In genomic region chr4:43382155-43383020, GRCm38 (mm10) we compare ENCODE assay signal across 8 mouse cellular contexts. TPM values are rescaled to one million over a fixed set of nuclear protein-coding genes. Genes with fewer than 3 reads are reported as not detected.
A peak's percentile ranks its signal among the peaks of the same experiment; 100 is the strongest.
DNase-seq lines count a peak whose midpoint lies in the region; ATAC-seq and TF ChIP-seq lines count a peak whose summit lies in the region.

No protein-coding gene starts in this region.

- peak overlapping the region; percentile 84 for H3K4me2 ChIP-seq in heart, postnatal 0 days (ENCODE audit: low read depth, low read length)

- peak overlapping the region; percentile 99 for H3K9ac ChIP-seq in heart, adult 2 months (ENCODE audit: low read depth, low read length)
- H3K9ac ChIP-seq in MEL (ENCODE audit: control insufficient read depth, low read depth, low read length, poor library complexity, severe bottlenecking) = peak overlapping the region; percentile 56
- peak overlapping the region; percentile 95 for H3K9ac ChIP-seq in heart, postnatal 0 days (replicated peaks; ENCODE audit: low read depth, low read length)

- TF ChIP-seq POLR2A in heart, adult 2 months (IDR thresholded peaks at IDR 0.05; ENCODE audit: insufficient read depth, low read depth, low read length) = no peak
- TF ChIP-seq POLR2A in MEL (IDR thresholded peaks at IDR 0.05; ENCODE audit: control insufficient read depth in 1 of 2, insufficient read depth in 1 of 2, low read depth in 1 of 2, low read length in 2 of 2, poor library complexity in 1 of 2) = no peak

- H3K4me1 ChIP-seq in heart, adult 2 months (ENCODE audit: control insufficient read depth, insufficient read depth, low read length) = peaks cover 15% of the 10 kb centered on the region
- peaks cover 6 to 17% of the 10 kb centered on the region in 2 experiments for H3K4me1 ChIP-seq in MEL (ENCODE audit: control insufficient read depth in 1 of 2, insufficient read depth in 2 of 2, low read length in 2 of 2)
- H3K4me1 ChIP-seq in heart, postnatal 0 days (ENCODE audit: control insufficient read depth, insufficient read depth) = peaks cover 7% of the 10 kb centered on the region
- peaks cover 25% of the 10 kb centered on the region for H3K4me1 ChIP-seq in midbrain, embryonic 10.5 days

- TF ChIP-seq CTCF in heart, adult 2 months (IDR thresholded peaks at IDR 0.05) = no peak
- TF ChIP-seq CTCF in MEL (IDR thresholded peaks at IDR 0.05 in 2 of 3, conservative IDR thresholded peaks at IDR 0.05 in 1 of 3; ENCODE audit: control insufficient read depth in 1 of 3, insufficient read depth in 1 of 3, low read depth in 2 of 3, low read length in 3 of 3, poor library complexity in 1 of 3, severe bottlenecking in 1 of 3) = no peak
- TF ChIP-seq CTCF in heart, postnatal 0 days (IDR thresholded peaks at IDR 0.05; ENCODE audit: low read depth) = no peak

- 0 out of 2 replicates have a peak, but pooled peaks have one; percentile 21 for TF ChIP-seq EP300 in heart, adult 2 months (IDR thresholded peaks at IDR 0.05; ENCODE audit: insufficient read depth, low read depth, low read length)
- TF ChIP-seq EP300 in MEL (IDR thresholded peaks at IDR 0.05; ENCODE audit: low read depth in 1 of 2, low read length in 2 of 2) = no peak
- no peak for TF ChIP-seq EP300 in heart, postnatal 0 days (IDR thresholded peaks at IDR 0.05; ENCODE audit: low read depth)

- 2% methylated on average over 31 of the region's 33 CpGs for WGBS in heart, adult 2 months
- 6% methylated on average over 22 of the region's 33 CpGs for WGBS in heart, postnatal 0 days
- 9% methylated on average over 32 of the region's 33 CpGs for WGBS in midbrain, embryonic 10.5 days

- no peaks in the 10 kb centered on the region for H3K27me3 ChIP-seq in heart, adult 2 months (ENCODE audit: control insufficient read depth, insufficient read depth, low read length)
- H3K27me3 ChIP-seq in MEL (ENCODE audit: control insufficient read depth in 1 of 2, insufficient read depth in 2 of 2, low read length in 2 of 2) = no peaks in the 10 kb centered on the region
- no peaks in the 10 kb centered on the region for H3K27me3 ChIP-seq in heart, postnatal 0 days (ENCODE audit: control insufficient read depth, insufficient read depth, low read length)
- peaks cover 25% of the 10 kb centered on the region for H3K27me3 ChIP-seq in midbrain, embryonic 10.5 days (ENCODE audit: low read depth, poor library complexity, severe bottlenecking)

- ATAC-seq in heart, postnatal 0 days (ENCODE audit: insufficient read depth, low read depth) = peak; percentile 68
- ATAC-seq in inflammation-experienced regulatory T-cells, adult 6 months = no peak

- intact Hi-C loops in heart, adult 2 months (cut with DNase I) = loop anchor here (1.0 kb wide), 4 partner anchors 12 to 44 kb away; no protein-coding TSS in a partner anchor
- intact Hi-C loops in heart, postnatal 14 days (cut with DNase I) = loop anchor here (1.0 kb wide), 3 partner anchors 12 to 37 kb away; no protein-coding TSS in a partner anchor

- H3K9me3 ChIP-seq in MEL (replicated peaks; ENCODE audit: insufficient read depth, low read length) = no peaks in the 10 kb centered on the region
- no peaks in the 10 kb centered on the region for H3K9me3 ChIP-seq in heart, postnatal 0 days (replicated peaks; ENCODE audit: control insufficient read depth, low read length)
- H3K9me3 ChIP-seq in midbrain, embryonic 10.5 days (replicated peaks) = no peaks in the 10 kb centered on the region

- peak overlapping the region; percentile 100 for H3K4me3 ChIP-seq in heart, adult 2 months
- H3K4me3 ChIP-seq in MEL (ENCODE audit: control insufficient read depth in 1 of 2, insufficient read depth in 1 of 2, low read depth in 2 of 2, low read length in 2 of 2) = peak overlapping the region; percentile 61 to 94
- H3K4me3 ChIP-seq in heart, postnatal 0 days (ENCODE audit: low read depth, low read length) = peak overlapping the region; percentile 96
- peak overlapping the region; percentile 82 for H3K4me3 ChIP-seq in midbrain, embryonic 10.5 days

- peak overlapping the region; percentile 100 for H3K27ac ChIP-seq in heart, adult 2 months
- H3K27ac ChIP-seq in MEL (ENCODE audit: control insufficient read depth, low read depth, low read length) = peak overlapping the region; percentile 7; the same call in 1 of the 2 replicates
- peak overlapping the region; percentile 93 for H3K27ac ChIP-seq in heart, postnatal 0 days (ENCODE audit: low read depth)
- peak overlapping the region; percentile 87 for H3K27ac ChIP-seq in midbrain, embryonic 10.5 days (replicated peaks)

- DNase-seq in heart, adult 2 months = no peak
- DNase-seq in heart, postnatal 14 days = no peak
- peak; percentile 46 for DNase-seq in MEL (ENCODE audit: low read depth, low spot score)
- DNase-seq in heart, postnatal 0 days (ENCODE audit: low spot score) = no peak
- DNase-seq in midbrain, embryonic 10.5 days (ENCODE audit: low spot score) = no peak
- no peak for DNase-seq in frontal cortex, postnatal 14 days (ENCODE audit: low spot score in 2 of 2)
- DNase-seq in testis, postnatal 10 days (ENCODE audit: low spot score) = no peak

- no peak for TF ChIP-seq RAD21 in MEL (IDR thresholded peaks at IDR 0.05; ENCODE audit: low read depth, low read length)

- H3K36me3 ChIP-seq in heart, adult 2 months (ENCODE audit: control insufficient read depth, insufficient read depth, low read length) = peaks cover 16% of the 10 kb centered on the region
- H3K36me3 ChIP-seq in MEL (ENCODE audit: control insufficient read depth in 1 of 2, insufficient read depth in 2 of 2, low read length in 2 of 2) = peaks cover 0 to 14% of the 10 kb centered on the region in 2 experiments; a peak in 2 of 4 replicates
- no peaks in the 10 kb centered on the region for H3K36me3 ChIP-seq in heart, postnatal 0 days (replicated peaks; ENCODE audit: control insufficient read depth, insufficient read depth, low read length)
- H3K36me3 ChIP-seq in midbrain, embryonic 10.5 days = no peaks in the 10 kb centered on the region

- H3K79me2 ChIP-seq in heart, adult 2 months (replicated peaks; ENCODE audit: control insufficient read depth, insufficient read depth, low read length) = no peaks in the 10 kb centered on the region; the same call in none of the 2 replicates
- H3K79me2 ChIP-seq in MEL (ENCODE audit: control insufficient read depth, insufficient read depth, low read length, poor library complexity) = 0 out of 2 replicates have a peak, but pooled peaks cover 1% of the 10 kb centered on the region

TF ChIP-seq in MEL, 35 proteins besides CTCF, POLR2A, EP300 and RAD21:
- TF ChIP-seq UBTF (IDR thresholded peaks at IDR 0.05; ENCODE audit: borderline replicate concordance, insufficient read depth, low read depth, low read length) (no peak), KAT2A (conservative IDR thresholded peaks at IDR 0.05; ENCODE audit: low read depth, low read length) (no peak), BHLHE40 (IDR thresholded peaks at IDR 0.05; ENCODE audit: borderline replicate concordance, low read depth, low read length) (0 out of 2 replicates have a peak, but pooled peaks have one; percentile 1), SMC3 (IDR thresholded peaks at IDR 0.05; ENCODE audit: low read depth, low read length) (no peak), POLR2AphosphoS5 (IDR thresholded peaks at IDR 0.05; ENCODE audit: borderline replicate concordance, low read depth, low read length) (no peak), MAX (IDR thresholded peaks at IDR 0.05; ENCODE audit: low read length) (0 out of 2 replicates have a peak, but pooled peaks have one; percentile 7), ZMIZ1 (IDR thresholded peaks at IDR 0.05; ENCODE audit: low read depth, low read length) (no peak), USF2 (IDR thresholded peaks at IDR 0.05; ENCODE audit: borderline replicate concordance in 1 of 2, insufficient read depth in 1 of 2, low read depth in 1 of 2, low read length in 2 of 2) (no peak), TAL1 (IDR thresholded peaks at IDR 0.05; ENCODE audit: low read length) (no peak)
TF ChIP-seq in MEL: peak in this region for 2.

RNA-seq across cellular contexts. Expression of gene Rusc2, which starts 0.6 kb away (rescaled TPM):
- 10 to 100 TPM; 43.5 to 45.3 TPM for total RNA-seq in heart, adult 2 months (2021)
- polyA plus RNA-seq in heart, adult 2 months (2012; rRNA removed) = 27.2 and 27.5 TPM in 2 replicates
- 10 to 100 TPM; 43.8 to 51.1 TPM for total RNA-seq in heart, postnatal 14 days (2021)
- 2.4 and 4.7 TPM in 2 replicates for total RNA-seq in MEL (2012; rRNA removed)
- polyA plus RNA-seq in MEL (2012; ENCODE audit: insufficient read depth in 1 of 2, insufficient read length in 2 of 2, low read depth in 1 of 2, low replicate concordance in 2 of 2, missing spikeins in 1 of 2) = 1 to 10 TPM in 1 of 2 experiments, not detected in 1; 7.3 TPM
- 32.2 and 34.9 TPM in 2 replicates for total RNA-seq in heart, postnatal 0 days (2014; rRNA removed; ENCODE audit: low replicate concordance)
- polyA plus RNA-seq in heart, postnatal 0 days (2015; fragmentation: Nextera tagmentation; extraction: Ambion mirVana) = 7.2 and 8.0 TPM in 2 replicates
- 10.5 and 18.1 TPM in 2 replicates for polyA plus RNA-seq in midbrain, embryonic 10.5 days (2016; fragmentation: Nextera tagmentation; extraction: Ambion mirVana)
- not detected for polyA plus RNA-seq in inflammation-experienced regulatory T-cells, adult 6 months (2017; shearing (Covaris generic))

RNA-seq across cellular contexts. Expression of gene Fam166b, which starts 46.5 kb away (rescaled TPM):
- total RNA-seq in heart, adult 2 months (2021) = not detected
- 1.4 TPM in 1 of 2 replicates, not detected in the other for polyA plus RNA-seq in heart, adult 2 months (2012; rRNA removed)
- under 1 TPM in 1 of 2 experiments, not detected in 1; 0.38 TPM for total RNA-seq in heart, postnatal 14 days (2021)
- not detected in 2 replicates for total RNA-seq in MEL (2012; rRNA removed)
- polyA plus RNA-seq in MEL (2012; ENCODE audit: insufficient read depth in 1 of 2, insufficient read length in 2 of 2, low read depth in 1 of 2, low replicate concordance in 2 of 2, missing spikeins in 1 of 2) = not detected
- total RNA-seq in heart, postnatal 0 days (2014; rRNA removed; ENCODE audit: low replicate concordance) = not detected in 2 replicates
- polyA plus RNA-seq in heart, postnatal 0 days (2015; fragmentation: Nextera tagmentation; extraction: Ambion mirVana) = 0.14 and 0.25 TPM in 2 replicates
- polyA plus RNA-seq in midbrain, embryonic 10.5 days (2016; fragmentation: Nextera tagmentation; extraction: Ambion mirVana) = 0.14 and 0.25 TPM in 2 replicates
- not detected for polyA plus RNA-seq in inflammation-experienced regulatory T-cells, adult 6 months (2017; shearing (Covaris generic))

RNA-seq across cellular contexts. Expression of gene Tesk1, which starts 59.4 kb away (rescaled TPM):
- total RNA-seq in heart, adult 2 months (2021) = 10 to 100 TPM; 36.6 to 37.5 TPM
- 51.5 and 52.6 TPM in 2 replicates for polyA plus RNA-seq in heart, adult 2 months (2012; rRNA removed)
- 10 to 100 TPM; 32.3 to 35.7 TPM for total RNA-seq in heart, postnatal 14 days (2021)
- total RNA-seq in MEL (2012; rRNA removed) = 7.6 and 9.1 TPM in 2 replicates
- 10 to 100 TPM in 1 of 2 experiments, not detected in 1; 24.6 TPM for polyA plus RNA-seq in MEL (2012; ENCODE audit: insufficient read depth in 1 of 2, insufficient read length in 2 of 2, low read depth in 1 of 2, low replicate concordance in 2 of 2, missing spikeins in 1 of 2)
- 51.3 and 55.5 TPM in 2 replicates for total RNA-seq in heart, postnatal 0 days (2014; rRNA removed; ENCODE audit: low replicate concordance)
- 3.9 and 5.1 TPM in 2 replicates for polyA plus RNA-seq in heart, postnatal 0 days (2015; fragmentation: Nextera tagmentation; extraction: Ambion mirVana)
- 2.9 and 6.0 TPM in 2 replicates for polyA plus RNA-seq in midbrain, embryonic 10.5 days (2016; fragmentation: Nextera tagmentation; extraction: Ambion mirVana)
- polyA plus RNA-seq in inflammation-experienced regulatory T-cells, adult 6 months (2017; shearing (Covaris generic)) = 1 to 10 TPM in 1 of 3 experiments, under 1 TPM in 2; 0.29 to 1.1 (median 0.66) TPM

Comparison
In these comparisons a context has a peak if more than half of its experiments do, and no peak if none do; other contexts are left out.
1. H3K27ac ChIP-seq: peak in every context shown above with its lines; median percentile 100 in heart, adult 2 months; 93 in heart, postnatal 0 days; 87 in midbrain, embryonic 10.5 days; 7 in MEL.